Mouse (Mus musculus) olfactory bulb, adult 2 months (tissue): ENCODE measurements around the gene Hoxd8.

Source experiments
- CTCF ChIP-seq: fragments of 200-500 bp; IDR thresholded peaks from 2 replicates; pipeline ENCODE4 v1.5.1; 2012; ENCODE audit warnings: low read depth, mild to moderate bottlenecking, low read length, moderate library complexity; ENCODE audit not compliant: insufficient read depth
- POLR2A ChIP-seq: fragments of 200-500 bp; IDR thresholded peaks from 2 replicates; pipeline ENCODE4 v1.6.1; 2012; ENCODE audit warnings: mild to moderate bottlenecking, low read depth, low read length, moderate library complexity; ENCODE audit not compliant: insufficient read depth

- TF ChIP-seq CTCF (no peak), POLR2A (no peak)
These were observed 25.4 kb upstream of the Hoxd8 start, which contains the start of gene Hoxd11 for GRCm38 (mm10) chr2:74678891-74679595.
